ENCODE assay signal across 10 mouse cellular contexts in genomic region chr2:38164326-38165035, GRCm38 (mm10).
DNase-seq lines count a peak whose midpoint lies in the region; ATAC-seq and TF ChIP-seq lines count a peak whose summit lies in the region.
"Had no signal": no experiment of that assay in that cellular context is flagged by ENCODE, and none has a peak within 500 bp of the region (broad histone marks: within the 10 kb centered on the region; RNA-seq: fewer than 3 reads in every experiment).

No protein-coding gene starts in this region.

- no peak overlapping the region for H3K9ac ChIP-seq in midbrain, postnatal 0 days (replicated peaks; ENCODE audit: low read length, poor library complexity, severe bottlenecking)
- H3K9ac ChIP-seq: embryonic facial prominence, embryonic 15.5 days; neural tube, embryonic 12.5 days had no signal

- H3K4me2 ChIP-seq in midbrain, postnatal 0 days (ENCODE audit: low read depth, low read length, poor library complexity, severe bottlenecking) = no peak overlapping the region
- H3K4me2 ChIP-seq: embryonic facial prominence, embryonic 15.5 days; neural tube, embryonic 12.5 days had no signal

- no peak overlapping the region for H3K27ac ChIP-seq in midbrain, postnatal 0 days (ENCODE audit: low read depth, low read length)
- H3K27ac ChIP-seq: embryonic facial prominence, embryonic 15.5 days; neural tube, embryonic 12.5 days had no signal

- H3K4me1 ChIP-seq in midbrain, postnatal 0 days (ENCODE audit: insufficient read depth, low read length) = no peaks in the 10 kb centered on the region
- H3K4me1 ChIP-seq: neural tube, embryonic 12.5 days had no signal

- H3K36me3 ChIP-seq in midbrain, postnatal 0 days (ENCODE audit: insufficient read depth, low read length) = no peaks in the 10 kb centered on the region
- H3K36me3 ChIP-seq: embryonic facial prominence, embryonic 15.5 days; neural tube, embryonic 12.5 days had no signal

- peak; percentile 30 to 32 for DNase-seq in lung, adult 18-20 months
- no peak for DNase-seq in lung, postnatal 4 days
- DNase-seq in adrenal gland, adult 8-10 months = peak; percentile 10
- DNase-seq in retina, embryonic 14.5 days (ENCODE audit: low spot score) = peak; percentile 58
- DNase-seq in layer of hippocampus, postnatal 36 days = no peak
- no peak for DNase-seq in midbrain, postnatal 0 days (ENCODE audit: low spot score)
- no peak for DNase-seq in cerebellum, postnatal 4 days (ENCODE audit: low spot score in 2 of 2)

- H3K4me3 ChIP-seq in midbrain, postnatal 0 days (ENCODE audit: low read depth, low read length) = no peak overlapping the region
- H3K4me3 ChIP-seq: embryonic facial prominence, embryonic 15.5 days; neural tube, embryonic 12.5 days had no signal

- no peaks in the 10 kb centered on the region for H3K27me3 ChIP-seq in midbrain, postnatal 0 days (ENCODE audit: insufficient read depth, low read length)
- H3K27me3 ChIP-seq: embryonic facial prominence, embryonic 15.5 days; neural tube, embryonic 12.5 days had no signal

- ATAC-seq in inflammation-experienced regulatory T-cells, adult 6 months = peak; percentile 71
- ATAC-seq in midbrain, postnatal 0 days (ENCODE audit: low FRiP score) = no peak

- TF ChIP-seq CTCF in midbrain, postnatal 0 days (IDR thresholded peaks at IDR 0.05) = no peak

- no peaks in the 10 kb centered on the region for H3K9me3 ChIP-seq in midbrain, postnatal 0 days (ENCODE audit: low read length)
- H3K9me3 ChIP-seq: embryonic facial prominence, embryonic 15.5 days; neural tube, embryonic 12.5 days had no signal

- WGBS in midbrain, postnatal 0 days = 60% methylated on average over 5 of the region's 5 CpGs

Comparison
In these comparisons a context has a peak if more than half of its experiments do, and no peak if none do; other contexts are left out.
1. DNase-seq: peak in lung, adult 18-20 months (2 of 2), adrenal gland, adult 8-10 months (single experiment) and retina, embryonic 14.5 days (single experiment); none in lung, postnatal 4 days (0 of 2), layer of hippocampus, postnatal 36 days (0 of 2), midbrain, postnatal 0 days (single experiment) and cerebellum, postnatal 4 days (0 of 2).